Mouse (Mus musculus): ENCODE measurements at regions not wholly inside any gene's neighbourhood (a gene's known extent, or its start where the extent isn't known, plus 50 kb on each side); places are given as distances from the start of the nearest gene placed in this dataset.

DNA sequence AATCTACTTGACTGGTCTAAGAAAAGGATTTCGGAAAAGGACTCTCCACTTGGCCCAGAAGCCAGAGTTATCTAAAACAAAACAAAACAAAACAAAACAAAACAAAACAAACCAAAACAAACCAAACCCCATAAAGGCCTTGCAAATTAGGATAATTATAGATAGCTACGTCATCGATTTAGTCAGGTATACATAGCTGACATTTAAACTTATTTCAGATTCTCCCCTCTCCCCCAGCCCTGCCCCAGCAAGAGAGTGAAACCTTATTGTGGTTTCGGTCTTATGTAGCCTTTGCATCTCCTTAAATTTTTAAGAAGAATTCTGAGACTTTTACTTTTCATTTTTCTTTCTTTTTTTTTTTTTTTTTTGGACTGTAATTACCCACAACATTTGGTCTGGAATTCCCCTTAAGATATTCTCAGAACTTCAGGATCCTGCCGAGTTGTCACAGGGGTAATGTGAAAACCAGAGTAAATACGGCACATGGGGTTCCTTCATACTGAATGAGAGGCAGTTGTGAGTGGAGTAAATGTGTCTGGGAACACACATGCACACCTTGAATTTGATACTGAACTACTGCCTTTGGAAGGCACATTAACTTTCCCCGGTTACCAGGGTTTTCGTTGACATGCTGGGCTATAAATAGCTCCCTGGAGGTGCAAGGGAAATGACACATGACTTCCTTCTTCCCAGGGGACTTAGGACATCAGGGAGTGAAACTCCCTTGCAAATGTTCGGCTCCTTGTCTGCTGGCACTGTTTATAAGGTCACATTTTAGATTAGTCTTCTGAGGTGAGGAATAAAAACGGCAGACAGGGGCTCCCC is 94.8 kb upstream of the Rap1b start:
- no peak for TF ChIP-seq POLR2A (IDR thresholded peaks at IDR 0.05; ENCODE audit: extremely low read depth, insufficient read depth, low read length)
- TF ChIP-seq CTCF (IDR thresholded peaks at IDR 0.05; ENCODE audit: low read depth, low read length), result no peak
- no peak overlapping the region for H3K9ac ChIP-seq (ENCODE audit: low read depth, low read length)

DNA sequence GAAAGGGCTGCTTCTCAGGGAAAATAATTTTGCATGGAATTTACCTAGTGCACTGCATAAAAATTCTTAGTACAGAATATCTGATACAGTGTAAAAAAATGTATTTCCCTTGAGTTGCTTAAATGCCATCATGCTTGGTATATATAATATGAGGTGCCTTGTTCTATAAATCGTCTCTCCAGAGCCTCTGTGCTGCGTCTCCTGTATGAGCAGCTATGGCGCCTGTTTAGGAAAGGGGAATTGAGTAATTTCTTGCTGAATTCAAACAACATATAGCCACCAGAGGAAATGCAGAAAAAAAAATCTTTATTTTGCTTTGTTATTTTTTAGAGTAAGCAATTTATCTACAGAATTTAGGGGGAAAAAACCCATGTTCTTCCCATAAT is 95.4 kb upstream of the Rap1b start:
- no peak for DNase-seq (ENCODE audit: extremely low read depth, low read depth, low spot score)
- Histone ChIP-seq H3K79me2 (ENCODE audit: control insufficient read depth, insufficient read depth, low read length) (no peaks in the 10 kb centered on the region), H3K4me3 (ENCODE audit: insufficient read depth, low read depth, low read length) (no peak overlapping the region), H3K27ac (replicated peaks; ENCODE audit: insufficient read depth, low read depth, low read length) (no peak overlapping the region), H3K4me1 (ENCODE audit: control insufficient read depth, insufficient read depth, low read length) (peaks cover 2% of the 10 kb centered on the region; the same call in 1 of the 2 replicates), H3K27me3 (ENCODE audit: control insufficient read depth, insufficient read depth, low read length) (no peaks in the 10 kb centered on the region), H3K9ac (ENCODE audit: low read depth, low read length) (no peak overlapping the region), H3K36me3 (ENCODE audit: control insufficient read depth, insufficient read depth, low read length) (no peaks in the 10 kb centered on the region)
- 71% methylated on average over 3 of the region's 3 CpGs for WGBS
- TF ChIP-seq CTCF (IDR thresholded peaks at IDR 0.05; ENCODE audit: low read depth, low read length) (no peak), POLR2A (IDR thresholded peaks at IDR 0.05; ENCODE audit: extremely low read depth, insufficient read depth, low read length) (no peak)

More for the DNA sequence above, 94.8 kb upstream of the Rap1b start:
- peak; percentile 19 for DNase-seq (ENCODE audit: extremely low read depth, low read depth, low spot score)
- H3K4me3 ChIP-seq (ENCODE audit: insufficient read depth, low read depth, low read length), result no peak overlapping the region
- no peak overlapping the region; the same call in 1 of the 2 replicates for H3K27ac ChIP-seq (replicated peaks; ENCODE audit: insufficient read depth, low read depth, low read length)
- H3K4me1 ChIP-seq (ENCODE audit: control insufficient read depth, insufficient read depth, low read length), result peaks cover 2% of the 10 kb centered on the region; the same call in 1 of the 2 replicates
- H3K27me3 ChIP-seq (ENCODE audit: control insufficient read depth, insufficient read depth, low read length), result no peaks in the 10 kb centered on the region
- no peaks in the 10 kb centered on the region for H3K79me2 ChIP-seq (ENCODE audit: control insufficient read depth, insufficient read depth, low read length)
- WGBS, result 52% methylated on average over 10 of the region's 10 CpGs
- H3K36me3 ChIP-seq (ENCODE audit: control insufficient read depth, insufficient read depth, low read length), result no peaks in the 10 kb centered on the region

DNA sequence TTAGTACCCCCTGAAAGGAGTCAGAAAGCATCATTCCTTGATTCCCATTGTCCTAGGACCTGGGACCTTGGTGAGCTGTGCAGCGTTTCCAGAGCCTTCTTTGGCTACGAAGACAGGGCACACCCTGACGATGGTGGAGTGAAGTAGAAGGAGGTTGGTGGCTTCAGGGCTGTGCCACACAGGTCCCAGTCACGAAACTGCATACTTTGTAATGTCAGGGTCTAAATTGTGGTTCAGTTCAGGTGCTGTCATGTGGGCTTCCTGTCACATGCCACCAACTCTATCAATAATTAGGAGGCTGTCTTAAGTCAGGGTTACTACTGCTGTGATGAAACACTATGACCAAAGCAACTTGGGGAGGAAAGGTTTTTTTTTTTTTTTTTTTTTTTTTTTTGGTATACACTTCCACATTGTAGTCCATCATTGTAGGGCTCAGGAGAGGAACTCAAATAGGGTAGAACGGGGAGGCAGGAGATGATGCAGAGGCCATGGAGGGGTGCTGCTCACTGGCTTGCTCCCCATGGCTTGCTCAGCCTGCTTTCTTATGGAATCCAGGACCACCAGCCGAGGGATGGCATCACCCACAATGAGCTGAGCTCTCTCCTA is 98.0 kb upstream of the Rap1b start:
- H3K9ac ChIP-seq (ENCODE audit: low read depth, low read length), result no peak overlapping the region
- H3K27me3 ChIP-seq (ENCODE audit: control insufficient read depth, insufficient read depth, low read length), result no peaks in the 10 kb centered on the region
- DNase-seq (ENCODE audit: extremely low read depth, low read depth, low spot score), result no peak
- H3K79me2 ChIP-seq (ENCODE audit: control insufficient read depth, insufficient read depth, low read length), result no peaks in the 10 kb centered on the region
- no peaks in the 10 kb centered on the region for H3K36me3 ChIP-seq (ENCODE audit: control insufficient read depth, insufficient read depth, low read length)
- WGBS, result 91% methylated on average over 6 of the region's 6 CpGs
- no peak overlapping the region for H3K27ac ChIP-seq (replicated peaks; ENCODE audit: insufficient read depth, low read depth, low read length)
- H3K4me1 ChIP-seq (ENCODE audit: control insufficient read depth, insufficient read depth, low read length), result peaks cover 2% of the 10 kb centered on the region; the same call in 1 of the 2 replicates
- H3K4me3 ChIP-seq (ENCODE audit: insufficient read depth, low read depth, low read length), result no peak overlapping the region
- TF ChIP-seq CTCF (IDR thresholded peaks at IDR 0.05; ENCODE audit: low read depth, low read length), result no peak
- TF ChIP-seq POLR2A (IDR thresholded peaks at IDR 0.05; ENCODE audit: extremely low read depth, insufficient read depth, low read length), result no peak

DNA sequence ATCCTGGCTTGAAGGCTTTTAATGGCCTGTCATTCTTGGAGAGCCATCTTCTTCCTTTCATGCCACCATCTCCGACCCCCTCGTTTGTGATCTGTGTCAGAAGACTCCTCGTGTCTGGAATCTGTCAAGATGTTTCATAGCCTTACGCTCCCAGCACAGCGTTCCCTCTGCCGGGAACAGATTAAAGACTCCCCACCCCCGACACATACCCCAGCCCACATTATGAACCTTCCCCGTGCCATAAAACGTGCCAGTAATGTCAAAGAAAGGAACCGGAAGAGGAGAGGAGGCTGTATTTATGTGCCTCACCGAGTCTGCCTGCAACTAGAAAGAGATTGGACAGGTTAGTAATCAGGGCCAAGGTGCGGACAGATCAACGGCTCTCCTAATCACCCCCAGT is 101.4 kb upstream of the Rap1b start:
- TF ChIP-seq CTCF (IDR thresholded peaks at IDR 0.05; ENCODE audit: low read depth, low read length) (no peak), POLR2A (IDR thresholded peaks at IDR 0.05; ENCODE audit: extremely low read depth, insufficient read depth, low read length) (no peak)
- Histone ChIP-seq H3K9ac (ENCODE audit: low read depth, low read length) (no peak overlapping the region), H3K27me3 (ENCODE audit: control insufficient read depth, insufficient read depth, low read length) (no peaks in the 10 kb centered on the region), H3K79me2 (ENCODE audit: control insufficient read depth, insufficient read depth, low read length) (no peaks in the 10 kb centered on the region), H3K27ac (replicated peaks; ENCODE audit: insufficient read depth, low read depth, low read length) (no peak overlapping the region), H3K4me1 (ENCODE audit: control insufficient read depth, insufficient read depth, low read length) (no peaks in the 10 kb centered on the region), H3K4me3 (ENCODE audit: insufficient read depth, low read depth, low read length) (no peak overlapping the region), H3K36me3 (ENCODE audit: control insufficient read depth, insufficient read depth, low read length) (no peaks in the 10 kb centered on the region)
- DNase-seq (ENCODE audit: extremely low read depth, low read depth, low spot score), result no peak
- WGBS, result 75% methylated on average over 13 of the region's 13 CpGs

DNA sequence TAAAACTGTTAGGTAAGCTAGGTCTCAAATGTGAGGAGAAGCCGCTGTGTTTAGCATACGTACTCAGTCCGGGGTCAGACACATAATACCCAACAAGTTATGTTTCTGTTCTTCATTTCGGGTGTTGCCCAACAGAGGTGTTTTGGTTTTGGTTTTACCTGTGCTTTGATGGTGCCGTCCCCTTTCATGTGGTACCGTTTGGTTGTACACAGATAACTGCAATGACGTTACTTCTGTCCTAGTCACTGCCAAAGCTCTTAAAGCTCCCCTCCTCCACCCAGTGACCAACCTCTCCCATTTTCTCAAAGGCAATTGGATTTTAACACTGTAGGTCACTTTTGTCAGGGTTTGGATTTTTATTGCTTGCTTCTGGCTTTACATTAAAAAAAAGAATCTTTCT is 102.1 kb upstream of the Rap1b start:
- no peak for TF ChIP-seq POLR2A (IDR thresholded peaks at IDR 0.05; ENCODE audit: extremely low read depth, insufficient read depth, low read length)
- TF ChIP-seq CTCF (IDR thresholded peaks at IDR 0.05; ENCODE audit: low read depth, low read length), result no peak
- Histone ChIP-seq H3K4me1 (ENCODE audit: control insufficient read depth, insufficient read depth, low read length) (no peaks in the 10 kb centered on the region), H3K27ac (replicated peaks; ENCODE audit: insufficient read depth, low read depth, low read length) (no peak overlapping the region), H3K4me3 (ENCODE audit: insufficient read depth, low read depth, low read length) (no peak overlapping the region), H3K36me3 (ENCODE audit: control insufficient read depth, insufficient read depth, low read length) (no peaks in the 10 kb centered on the region), H3K9ac (ENCODE audit: low read depth, low read length) (no peak overlapping the region), H3K27me3 (ENCODE audit: control insufficient read depth, insufficient read depth, low read length) (no peaks in the 10 kb centered on the region), H3K79me2 (ENCODE audit: control insufficient read depth, insufficient read depth, low read length) (no peaks in the 10 kb centered on the region)
- DNase-seq (ENCODE audit: extremely low read depth, low read depth, low spot score), result no peak
- WGBS, result 73% methylated on average over 7 of the region's 7 CpGs
